Mouse (Mus musculus) liver, embryonic 16.5 days (tissue): ENCODE results near the gene Nptx2. TPM values are rescaled to one million over a fixed set of nuclear protein-coding genes. Genes with fewer than 3 reads are reported as not detected.

Experiments used
- ATAC-seq: fragments of 200-750 bp; cut with Nextera tagmentation; 2 replicates; pipeline ENCODE4 v1.8.0; 2017; ENCODE audit warnings: low read depth, mild to moderate bottlenecking, moderate number of reproducible peaks, moderate library complexity
- H3K27ac ChIP-seq: fragments of 300-500 bp; sonication (generic); 2 replicates; pipeline ENCODE4 v1.5.1; 2014; ENCODE audit warnings: mild to moderate bottlenecking, low read length
- H3K27me3 ChIP-seq: fragments of 300-500 bp; sonication (generic); 2 replicates; pipeline ENCODE4 v1.6.1; 2014; ENCODE audit warnings: low read depth, low read length, mixed read lengths; ENCODE audit not compliant: control insufficient read depth, insufficient read depth
- H3K36me3 ChIP-seq: fragments of 300-500 bp; sonication (generic); 2 replicates; pipeline ENCODE4 v1.6.1; 2014; ENCODE audit warnings: mild to moderate bottlenecking; ENCODE audit not compliant: control insufficient read depth, insufficient read depth
- H3K4me1 ChIP-seq: fragments of 300-500 bp; sonication (generic); 2 replicates; pipeline ENCODE4 v1.6.1; 2014; ENCODE audit warnings: low read depth, low read length, mixed read lengths; ENCODE audit not compliant: control insufficient read depth
- H3K4me2 ChIP-seq: fragments of 300-500 bp; sonication (generic); 2 replicates; pipeline ENCODE4 v1.6.1; 2014; ENCODE audit warnings: low read depth, low read length, mixed read lengths
- H3K4me3 ChIP-seq: fragments of 300-500 bp; sonication (generic); 2 replicates; pipeline ENCODE4 v1.5.1; 2014; ENCODE audit warnings: low read depth, mild to moderate bottlenecking, low read length
- H3K9ac ChIP-seq: fragments of 300-500 bp; sonication (generic); 2 replicates; pipeline ENCODE4 v1.6.1; 2014; ENCODE audit warnings: low read depth, low read length
- H3K9me3 ChIP-seq: fragments of 300-500 bp; sonication (generic); replicated peaks from 2 replicates; pipeline ENCODE4 v1.6.1; 2016; ENCODE audit warnings: low read length; ENCODE audit not compliant: control insufficient read depth
- WGBS: fragments of 180-500 bp; shearing (Covaris S2); extraction: QIAGEN DNeasy Blood & Tissue Kit; methylation state at CpG from one replicate; pipeline ENCODE4 v1.1.7; 2014; ENCODE audit not compliant: insufficient replicate concordance; 5-methylcytosine and 5-hydroxymethylcytosine counted together
- polyA plus RNA-seq: library from polyadenylated mRNA; unstranded; fragments of >200 nt; fragmentation: Nextera tagmentation; extraction: Ambion mirVana; gene quantifications from 2 replicates; pipeline ENCODE4 v1.2.1, GENCODE M21; 2015

Gene Nptx2
- polyA plus RNA-seq, 1 experiment from 2014 or later: 0.04 TPM

GRCm38 (mm10) chr5:144556710-144557109 lies 11.0 kb downstream of the Nptx2 start:
- no peak overlapping the region for H3K4me3 ChIP-seq
- 50% methylated on average over 7 of the region's 10 CpGs for WGBS
- H3K9ac ChIP-seq: no peak overlapping the region
- H3K27me3 ChIP-seq: no peaks in the 10 kb centered on the region
- ATAC-seq: no peak
- no peak overlapping the region for H3K27ac ChIP-seq
- no peaks in the 10 kb centered on the region for H3K36me3 ChIP-seq
- H3K4me2 ChIP-seq: no peak overlapping the region
- no peaks in the 10 kb centered on the region for H3K4me1 ChIP-seq
- no peaks in the 10 kb centered on the region for H3K9me3 ChIP-seq

GRCm38 (mm10) chr5:144557363-144557762 lies 11.7 kb downstream of the Nptx2 start:
- Histone ChIP-seq H3K9ac (no peak overlapping the region), H3K9me3 (no peaks in the 10 kb centered on the region), H3K27ac (no peak overlapping the region), H3K4me2 (no peak overlapping the region), H3K27me3 (no peaks in the 10 kb centered on the region), H3K36me3 (no peaks in the 10 kb centered on the region), H3K4me3 (no peak overlapping the region), H3K4me1 (no peaks in the 10 kb centered on the region)
- WGBS: 50% methylated on average over 8 of the region's 8 CpGs
- ATAC-seq: no peak

DNA sequence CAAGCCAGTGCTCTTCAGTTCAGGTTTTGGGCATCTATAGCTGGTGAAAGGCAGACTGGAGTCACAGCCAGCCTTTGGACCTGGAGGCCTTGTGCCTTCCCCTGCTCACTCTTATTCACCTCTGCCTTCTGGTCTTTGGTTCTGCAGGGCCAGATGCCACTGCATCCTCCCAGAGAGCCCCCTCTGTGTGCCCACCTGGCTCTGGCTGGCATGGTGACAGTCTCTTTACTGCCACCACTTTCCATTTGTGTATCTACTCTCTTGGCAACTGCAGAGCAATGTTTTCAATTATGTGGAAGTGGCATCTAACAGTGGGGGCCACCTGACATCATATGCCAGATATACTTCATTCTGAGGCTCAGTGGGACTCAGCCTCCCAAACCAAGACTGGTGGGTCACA lies 12.8 kb downstream of the Nptx2 start:
- no peak for ATAC-seq

DNA sequence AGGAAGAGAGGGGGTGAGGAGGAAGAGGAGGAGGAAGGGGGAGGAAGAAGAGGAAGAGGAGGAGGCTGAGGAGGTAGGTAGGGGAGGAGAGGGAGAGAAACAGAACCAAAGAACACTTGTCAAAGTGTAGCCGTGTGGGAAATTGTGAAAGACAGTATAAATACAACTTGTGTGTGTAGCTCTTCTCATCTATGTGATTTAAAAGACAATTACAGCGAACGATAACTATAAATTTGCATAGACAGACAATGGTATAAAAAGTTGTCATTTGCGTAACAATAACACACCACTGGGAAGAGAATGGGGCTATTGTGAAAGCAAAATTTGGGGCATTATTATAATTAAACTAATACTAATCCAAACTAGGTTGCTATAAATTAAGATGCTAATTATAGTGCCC lies 20.0 kb downstream of the Nptx2 start:
- 62% methylated on average over 4 of the region's 4 CpGs for WGBS
- Histone ChIP-seq H3K4me3 (no peak overlapping the region), H3K36me3 (no peaks in the 10 kb centered on the region), H3K27ac (no peak overlapping the region), H3K9me3 (no peaks in the 10 kb centered on the region), H3K27me3 (no peaks in the 10 kb centered on the region), H3K4me1 (no peaks in the 10 kb centered on the region), H3K9ac (no peak overlapping the region), H3K4me2 (no peak overlapping the region)
- ATAC-seq: no peak

More for the DNA sequence above, 12.8 kb downstream of the Nptx2 start:
- Histone ChIP-seq H3K4me2 (no peak overlapping the region), H3K4me3 (no peak overlapping the region), H3K4me1 (no peaks in the 10 kb centered on the region), H3K36me3 (no peaks in the 10 kb centered on the region), H3K9me3 (no peaks in the 10 kb centered on the region), H3K9ac (no peak overlapping the region), H3K27me3 (no peaks in the 10 kb centered on the region), H3K27ac (no peak overlapping the region)

GRCm38 (mm10) chr5:144585100-144585499 lies 39.4 kb downstream of the Nptx2 start:
- Histone ChIP-seq H3K4me2 (no peak overlapping the region), H3K36me3 (no peaks in the 10 kb centered on the region), H3K9ac (no peak overlapping the region), H3K27me3 (no peaks in the 10 kb centered on the region), H3K9me3 (no peaks in the 10 kb centered on the region; the same call in 1 of the 2 replicates), H3K27ac (no peak overlapping the region), H3K4me3 (no peak overlapping the region), H3K4me1 (no peaks in the 10 kb centered on the region)
- ATAC-seq: no peak
- WGBS: 68% methylated on average over 5 of the region's 5 CpGs

DNA sequence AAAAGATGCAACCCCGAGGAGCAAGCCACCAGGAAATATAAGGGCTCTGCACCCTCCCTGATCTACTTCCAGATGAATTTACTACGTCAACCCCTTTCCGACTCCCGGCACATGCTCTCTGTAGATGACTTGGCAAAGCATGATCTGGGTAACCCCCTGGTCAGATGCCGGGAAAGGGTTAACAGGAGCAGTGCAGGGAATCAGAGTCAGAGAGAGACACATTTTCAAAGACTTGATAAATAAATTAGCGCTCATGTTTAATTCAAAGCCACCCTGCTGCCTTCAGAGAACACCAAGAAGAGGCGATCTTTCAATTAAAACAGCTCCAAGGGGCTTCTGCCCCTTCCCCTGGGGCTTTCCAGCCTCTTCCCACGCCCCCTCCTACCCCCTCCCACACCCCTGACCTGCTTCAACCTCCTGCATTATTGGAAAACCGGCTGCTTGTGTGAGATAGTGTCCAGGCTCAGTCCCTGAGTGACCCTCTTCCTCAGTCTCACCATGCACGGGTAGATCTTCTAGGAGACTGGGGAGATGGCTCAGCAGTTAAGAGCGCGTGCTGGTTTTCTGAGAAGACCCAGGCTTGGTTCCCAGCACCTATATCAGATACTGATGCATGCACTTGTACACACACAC lies 45.7 kb downstream of the Nptx2 start:
- Histone ChIP-seq H3K4me3 (no peak overlapping the region), H3K36me3 (no peaks in the 10 kb centered on the region), H3K4me1 (no peaks in the 10 kb centered on the region), H3K9ac (no peak overlapping the region), H3K27me3 (no peaks in the 10 kb centered on the region), H3K9me3 (no peaks in the 10 kb centered on the region), H3K27ac (no peak overlapping the region), H3K4me2 (no peak overlapping the region)
- WGBS: 42% methylated on average over 12 of the region's 12 CpGs
- ATAC-seq: no peak

DNA sequence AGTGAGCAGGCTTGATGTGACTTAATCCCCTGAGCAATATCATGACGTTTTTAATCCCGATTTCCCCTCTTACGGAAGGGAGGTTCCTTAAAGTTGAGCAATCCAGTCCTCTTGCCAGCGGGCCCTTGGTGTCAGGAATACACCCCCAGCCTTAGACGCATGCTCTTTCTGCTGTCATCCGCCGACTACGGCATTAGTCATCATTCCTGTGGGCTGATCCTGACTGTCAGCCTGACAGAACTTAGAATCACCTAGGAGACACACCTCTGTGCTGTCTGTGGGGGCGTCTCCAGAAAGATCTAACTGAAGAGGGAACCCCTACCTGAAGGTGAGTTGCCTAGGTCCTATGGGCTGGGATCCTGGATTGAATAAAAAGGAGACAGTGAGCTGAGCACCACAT lies 49.1 kb downstream of the Nptx2 start:
- Histone ChIP-seq H3K36me3 (no peaks in the 10 kb centered on the region), H3K4me2 (no peak overlapping the region), H3K4me1 (no peaks in the 10 kb centered on the region), H3K4me3 (no peak overlapping the region), H3K27me3 (no peaks in the 10 kb centered on the region), H3K27ac (no peak overlapping the region), H3K9ac (no peak overlapping the region), H3K9me3 (no peaks in the 10 kb centered on the region)
- no peak for ATAC-seq
- WGBS: 74% methylated on average over 9 of the region's 9 CpGs

Other genes with a start within 250 kb of the Nptx2 start
- 8.2 and 9.0 TPM in 2 replicates for gene Baiap2l1, start 187.8 kb upstream of the Nptx2 start, polyA plus RNA-seq
- gene Tmem130, start 215.9 kb downstream of the Nptx2 start, polyA plus RNA-seq: 0.22 and 0.28 TPM in 2 replicates
- 12.5 and 15.5 TPM in 2 replicates for gene Trrap, start 221.8 kb downstream of the Nptx2 start, polyA plus RNA-seq